30 mouse cellular contexts compared by ENCODE assay signal in genomic region chr7:140253780-140254299, GRCm38 (mm10). TPM values are rescaled to one million over a fixed set of nuclear protein-coding genes. Genes with fewer than 3 reads are reported as not detected.
DNase-seq lines count a peak whose midpoint lies in the region; ATAC-seq and TF ChIP-seq lines count a peak whose summit lies in the region.
"Had no signal": no experiment of that assay in that cellular context is flagged by ENCODE, and none has a peak within 500 bp of the region (broad histone marks: within the 10 kb centered on the region; RNA-seq: fewer than 3 reads in every experiment).

No protein-coding gene starts in this region.

- no peaks in the 10 kb centered on the region for H3K4me1 ChIP-seq in ES-E14 (ENCODE audit: control insufficient read depth in 2 of 2, insufficient read depth in 2 of 2, low read length in 2 of 2, poor library complexity in 1 of 2)
- H3K4me1 ChIP-seq: embryonic facial prominence, embryonic 12.5 days; embryonic facial prominence, embryonic 15.5 days; heart, embryonic 10.5 days; heart, embryonic 13.5 days; hindbrain, embryonic 12.5 days; hindbrain, embryonic 15.5 days had no signal

- in situ Hi-C loops in ES-E14 (cut with MboI; ENCODE audit: low sequenced_read_pairs in 2 of 2, unreplicated experiment in 2 of 2), result no loop called here

- peak; percentile 52 for ATAC-seq in common myeloid progenitor, adult 5-6 weeks (replicated peaks; ENCODE audit: low read depth, poor library complexity, severe bottlenecking)
- ATAC-seq in megakaryocyte progenitor cell, adult 5-6 weeks (replicated peaks; ENCODE audit: poor library complexity), result 0 out of 2 replicates have a peak, but pooled peaks have one; percentile 17
- no peak for ATAC-seq in monocyte, adult 5-6 weeks (replicated peaks; ENCODE audit: insufficient number of reproducible peaks, low FRiP score, low TSS enrichment, poor library complexity, severe bottlenecking)
- ATAC-seq: forebrain, embryonic 14.5 days; forebrain, postnatal 0 days; intestine, postnatal 0 days; Patski had no signal

- peak; percentile 67 for DNase-seq in heart, adult 11 months
- no peak for DNase-seq in heart, postnatal 4 days
- DNase-seq in ES-E14 (ENCODE audit: low read depth, low spot score), result no peak
- no peak for DNase-seq in ovary, postnatal 14 days (ENCODE audit: low spot score)
- no peak for DNase-seq in right cerebral cortex, postnatal 4 days
- DNase-seq: adrenal gland, postnatal 14 days; cerebellum, adult 11 months; cerebellum, adult 2 months; cerebellum, postnatal 10 days; forebrain, postnatal 0 days; gastrocnemius, adult 2 months; gastrocnemius, postnatal 14 days; heart, adult 2 months; heart, postnatal 14 days had no signal

- H3K27ac ChIP-seq in ES-E14 (ENCODE audit: insufficient read depth, low read depth, low read length, poor library complexity, severe bottlenecking), result no peak overlapping the region
- H3K27ac ChIP-seq: embryonic facial prominence, embryonic 12.5 days; embryonic facial prominence, embryonic 15.5 days; gastrocnemius, adult 2 months; heart, adult 2 months; heart, embryonic 10.5 days; heart, embryonic 13.5 days; hindbrain, embryonic 12.5 days; hindbrain, embryonic 15.5 days had no signal

- H3K9me3 ChIP-seq in ES-E14 (ENCODE audit: control insufficient read depth, insufficient read depth, low read depth, low read length), result no peaks in the 10 kb centered on the region
- H3K9me3 ChIP-seq: embryonic facial prominence, embryonic 12.5 days; embryonic facial prominence, embryonic 15.5 days; heart, embryonic 10.5 days; hindbrain, embryonic 12.5 days; hindbrain, embryonic 15.5 days had no signal

- no peaks in the 10 kb centered on the region for H3K36me3 ChIP-seq in ES-E14 (ENCODE audit: control insufficient read depth, insufficient read depth, low read length, poor library complexity, severe bottlenecking)
- H3K36me3 ChIP-seq: embryonic facial prominence, embryonic 12.5 days; embryonic facial prominence, embryonic 15.5 days; heart, embryonic 10.5 days; heart, embryonic 13.5 days; hindbrain, embryonic 12.5 days; hindbrain, embryonic 15.5 days had no signal

- no peak overlapping the region for H3K4me3 ChIP-seq in ES-E14 (ENCODE audit: insufficient read depth in 1 of 2, low read depth in 1 of 2, low read length in 2 of 2, poor library complexity in 1 of 2, severe bottlenecking in 1 of 2)
- H3K4me3 ChIP-seq: embryonic facial prominence, embryonic 12.5 days; embryonic facial prominence, embryonic 15.5 days; gastrocnemius, adult 2 months; heart, adult 2 months; heart, embryonic 10.5 days; heart, embryonic 13.5 days; hindbrain, embryonic 12.5 days; hindbrain, embryonic 15.5 days had no signal

- H3K9ac ChIP-seq in ES-E14 (ENCODE audit: insufficient read depth, low read depth, low read length, poor library complexity, severe bottlenecking), result no peak overlapping the region
- H3K9ac ChIP-seq: embryonic facial prominence, embryonic 12.5 days; embryonic facial prominence, embryonic 15.5 days; forebrain, postnatal 0 days; heart, embryonic 13.5 days; hindbrain, embryonic 12.5 days; hindbrain, embryonic 15.5 days had no signal

TF ChIP-seq in ES-E14, 5 proteins besides CTCF, POLR2A, EP300 and RAD21:
- no peak for TF ChIP-seq MAFK (IDR thresholded peaks at IDR 0.05; ENCODE audit: insufficient read depth, low read depth, low read length)
- 0 out of 2 replicates have a peak, but pooled peaks have one; percentile 10 for TF ChIP-seq ZNF384 (IDR thresholded peaks at IDR 0.05; ENCODE audit: low read depth, low read length)
- no peak for TF ChIP-seq ZC3H11A (IDR thresholded peaks at IDR 0.05; ENCODE audit: borderline replicate concordance, low read depth, low read length)
- TF ChIP-seq CHD2 (IDR thresholded peaks at IDR 0.05; ENCODE audit: low read depth, low read length), result no peak
- TF ChIP-seq HCFC1 (IDR thresholded peaks at IDR 0.05; ENCODE audit: borderline replicate concordance, insufficient read depth, low read length), result no peak

RNA-seq across cellular contexts. Expression of gene 5830411N06Rik, which starts 6.8 kb away (rescaled TPM):
- not detected for total RNA-seq in heart, postnatal 4 days (2021)
- total RNA-seq in ES-E14 (2012; rRNA removed), result not detected in 2 replicates
- total RNA-seq in common myeloid progenitor, adult 5-6 weeks (2017), result not detected in 2 replicates
- not detected in 2 replicates for total RNA-seq in megakaryocyte progenitor cell, adult 5-6 weeks (2015)
- total RNA-seq in megakaryocyte progenitor cell, adult 5-6 weeks (2017), result not detected in 2 replicates
- total RNA-seq in monocyte, adult 5-6 weeks (2017), result 0.85 to 2.5 TPM in 2 of 3 replicates, not detected in the other
- total RNA-seq: adrenal gland, adult 18-20 months; adrenal gland, postnatal 14 days; adrenal gland, postnatal 4 days; forebrain, postnatal 0 days; gastrocnemius, adult 2 months; gastrocnemius, postnatal 14 days; gastrocnemius, postnatal 4 days; heart, adult 2 months; hematopoietic stem cell, adult 5-6 weeks had no signal

RNA-seq across cellular contexts. Expression of gene Cd163l1, which starts 35.8 kb away (rescaled TPM):
- under 1 TPM in 1 of 2 experiments, not detected in 1; 0.07 TPM for total RNA-seq in heart, postnatal 4 days (2021)
- not detected in 2 replicates for total RNA-seq in ES-E14 (2012; rRNA removed)
- not detected in 2 replicates for total RNA-seq in common myeloid progenitor, adult 5-6 weeks (2017)
- not detected in 2 replicates for total RNA-seq in megakaryocyte progenitor cell, adult 5-6 weeks (2015)
- total RNA-seq in megakaryocyte progenitor cell, adult 5-6 weeks (2017), result 0.21 TPM in 1 of 2 replicates, not detected in the other
- 0.39 to 0.48 TPM in 2 of 3 replicates, not detected in the other for total RNA-seq in monocyte, adult 5-6 weeks (2017)
- total RNA-seq: adrenal gland, adult 18-20 months; adrenal gland, postnatal 14 days; adrenal gland, postnatal 4 days; forebrain, postnatal 0 days; gastrocnemius, adult 2 months; gastrocnemius, postnatal 14 days; heart, adult 2 months; heart, postnatal 14 days; hematopoietic stem cell, adult 5-6 weeks had no signal

RNA-seq across cellular contexts. Expression of gene Olfr524, which starts 48.1 kb away (rescaled TPM):
- not detected for total RNA-seq in heart, postnatal 4 days (2021)
- not detected in 2 replicates for total RNA-seq in ES-E14 (2012; rRNA removed)
- total RNA-seq in common myeloid progenitor, adult 5-6 weeks (2017), result not detected in 2 replicates
- total RNA-seq in megakaryocyte progenitor cell, adult 5-6 weeks (2015), result not detected in 2 replicates
- total RNA-seq in megakaryocyte progenitor cell, adult 5-6 weeks (2017), result not detected in 2 replicates
- not detected in 3 replicates for total RNA-seq in monocyte, adult 5-6 weeks (2017)
- total RNA-seq: adrenal gland, adult 18-20 months; adrenal gland, postnatal 14 days; adrenal gland, postnatal 4 days; forebrain, postnatal 0 days; gastrocnemius, adult 2 months; gastrocnemius, postnatal 14 days; gastrocnemius, postnatal 4 days; heart, adult 2 months; heart, postnatal 14 days; hematopoietic stem cell, adult 5-6 weeks had no signal
